24 mouse cellular contexts compared by ENCODE assay signal in the genomic region with DNA sequence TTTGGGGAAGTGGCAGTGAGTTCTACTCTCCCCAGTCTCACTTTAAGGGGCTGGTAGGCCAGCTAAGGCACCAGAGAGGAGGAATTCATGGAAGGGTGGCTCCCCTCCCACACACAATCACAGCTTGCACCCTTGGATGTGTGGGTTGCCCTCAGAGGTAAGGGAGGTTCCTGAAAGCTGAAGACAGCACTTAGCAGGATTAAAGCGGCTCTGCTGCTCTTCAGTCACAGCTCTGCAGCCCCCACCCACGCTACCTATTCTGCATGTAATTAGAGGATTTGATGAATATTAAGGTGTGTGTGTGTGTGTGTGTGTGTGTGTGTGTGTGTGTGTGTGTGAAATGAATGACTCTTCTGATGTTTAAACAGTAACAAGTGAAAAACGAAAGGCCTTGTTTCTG.
"Had no signal": no experiment of that assay in that cellular context is flagged by ENCODE, and none has a peak within 500 bp of the region (broad histone marks: within the 10 kb centered on the region; RNA-seq: fewer than 3 reads in every experiment).

No protein-coding gene starts in this region.

- H3K9ac ChIP-seq: kidney, embryonic 15.5 days; limb, embryonic 13.5 days; liver, embryonic 12.5 days; liver, embryonic 15.5 days; lung, embryonic 15.5 days; midbrain, embryonic 13.5 days; neural tube, embryonic 13.5 days; stomach, embryonic 15.5 days had no signal

- H3K4me3 ChIP-seq: kidney, embryonic 15.5 days; limb, embryonic 10.5 days; limb, embryonic 13.5 days; liver, embryonic 12.5 days; liver, embryonic 15.5 days; lung, embryonic 15.5 days; megakaryocyte, embryonic 14.5 days; midbrain, embryonic 10.5 days; midbrain, embryonic 13.5 days; myocyte; neural tube, embryonic 13.5 days; stomach, embryonic 15.5 days had no signal

- H3K4me2 ChIP-seq: kidney, embryonic 15.5 days; limb, embryonic 13.5 days; liver, embryonic 12.5 days; liver, embryonic 15.5 days; lung, embryonic 15.5 days; midbrain, embryonic 13.5 days; neural tube, embryonic 13.5 days; stomach, embryonic 15.5 days had no signal

- H3K27ac ChIP-seq: kidney, embryonic 15.5 days; limb, embryonic 10.5 days; limb, embryonic 13.5 days; liver, embryonic 12.5 days; liver, embryonic 15.5 days; lung, embryonic 15.5 days; midbrain, embryonic 10.5 days; midbrain, embryonic 13.5 days; neural tube, embryonic 13.5 days; stomach, embryonic 15.5 days had no signal

- H3K4me1 ChIP-seq: kidney, embryonic 15.5 days; limb, embryonic 10.5 days; limb, embryonic 13.5 days; liver, embryonic 12.5 days; liver, embryonic 15.5 days; lung, embryonic 15.5 days; megakaryocyte, embryonic 14.5 days; midbrain, embryonic 10.5 days; midbrain, embryonic 13.5 days; neural tube, embryonic 13.5 days; stomach, embryonic 15.5 days had no signal

- ATAC-seq: intestine, postnatal 0 days; liver, embryonic 12.5 days; midbrain, embryonic 13.5 days; midbrain, embryonic 16.5 days had no signal

- DNase-seq: kidney, adult 2 months; kidney, postnatal 36 days; layer of hippocampus, postnatal 36 days; liver; lung, adult 18-20 months; lung, postnatal 10 days; lung, postnatal 36 days; retina, postnatal 1 day; right cerebral cortex, postnatal 4 days; thymus, postnatal 25 days had no signal

- H3K36me3 ChIP-seq: kidney, embryonic 15.5 days; limb, embryonic 10.5 days; limb, embryonic 13.5 days; liver, embryonic 12.5 days; liver, embryonic 15.5 days; lung, embryonic 15.5 days; midbrain, embryonic 10.5 days; midbrain, embryonic 13.5 days; neural tube, embryonic 13.5 days; stomach, embryonic 15.5 days had no signal

- H3K9me3 ChIP-seq: kidney, embryonic 15.5 days; limb, embryonic 10.5 days; limb, embryonic 13.5 days; liver, embryonic 12.5 days; liver, embryonic 15.5 days; lung, embryonic 15.5 days; megakaryocyte, embryonic 14.5 days; midbrain, embryonic 10.5 days; midbrain, embryonic 13.5 days; neural tube, embryonic 13.5 days; stomach, embryonic 15.5 days had no signal

- H3K27me3 ChIP-seq: kidney, embryonic 15.5 days; limb, embryonic 13.5 days; liver, embryonic 12.5 days; liver, embryonic 15.5 days; lung, embryonic 15.5 days; midbrain, embryonic 13.5 days; neural tube, embryonic 13.5 days; stomach, embryonic 15.5 days had no signal
